7 mouse cellular contexts compared by ENCODE assay signal in the genomic region with DNA sequence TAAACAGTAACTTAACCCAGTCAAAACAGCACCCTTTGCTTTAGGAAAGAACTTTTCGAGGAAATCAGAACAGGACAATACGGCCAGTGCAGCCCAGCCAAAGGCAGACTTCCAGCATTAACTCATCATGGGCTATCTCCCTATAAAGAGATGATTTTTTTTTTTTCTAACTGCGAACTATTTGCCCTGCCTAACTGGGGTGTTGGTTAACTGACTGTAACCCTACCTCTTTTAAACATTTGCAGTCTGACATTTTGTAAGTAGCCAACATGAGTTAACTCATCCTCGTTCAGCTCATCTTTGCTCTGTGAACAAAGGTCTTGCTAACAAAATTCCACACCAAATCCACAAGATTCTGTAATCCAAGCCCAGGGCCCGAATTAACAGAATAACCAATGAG. TPM values are rescaled to one million over a fixed set of nuclear protein-coding genes. Genes with fewer than 3 reads are reported as not detected.
DNase-seq lines count a peak whose midpoint lies in the region; ATAC-seq and TF ChIP-seq lines count a peak whose summit lies in the region.

No protein-coding gene starts in this region.

- no peak for TF ChIP-seq POLR2A in embryonic fibroblast, embryonic 13.5 days (IDR thresholded peaks at IDR 0.05; ENCODE audit: low read depth, low read length)
- no peak for TF ChIP-seq POLR2A in myocyte (IDR thresholded peaks at IDR 0.05; ENCODE audit: insufficient read length, low read depth)

- no peaks in the 10 kb centered on the region for H3K9me3 ChIP-seq in kidney, embryonic 14.5 days (ENCODE audit: control insufficient read depth, low read length)
- no peaks in the 10 kb centered on the region for H3K9me3 ChIP-seq in kidney, embryonic 15.5 days (replicated peaks)

- no peak overlapping the region for H3ac ChIP-seq in myocyte (ENCODE audit: control insufficient read depth, insufficient read length)

- intact Hi-C loops in left cerebral cortex, postnatal 10 days (cut with DNase I) = no loop called here

- H3K4me3 ChIP-seq in kidney, embryonic 14.5 days (ENCODE audit: low read length) = peak overlapping the region; percentile 79; the same call in 1 of the 2 replicates
- H3K4me3 ChIP-seq in embryonic fibroblast, embryonic 13.5 days (ENCODE audit: insufficient read depth, low read length) = no peak overlapping the region
- peak overlapping the region; percentile 70 for H3K4me3 ChIP-seq in kidney, embryonic 15.5 days (replicated peaks)
- H3K4me3 ChIP-seq in myocyte = peak overlapping the region; percentile 72

- no peak overlapping the region; the same call in 1 of the 2 replicates for H3K9ac ChIP-seq in kidney, embryonic 14.5 days (ENCODE audit: low read depth, low read length)
- H3K9ac ChIP-seq in kidney, embryonic 15.5 days = no peak overlapping the region

- 21% methylated on average over 5 of the region's 5 CpGs for WGBS in kidney, embryonic 14.5 days
- WGBS in kidney, embryonic 15.5 days = 29% methylated on average over 5 of the region's 5 CpGs

- ATAC-seq in kidney, embryonic 14.5 days (ENCODE audit: low FRiP score, low TSS enrichment) = no peak
- ATAC-seq in kidney, embryonic 15.5 days (replicated peaks; ENCODE audit: low FRiP score) = no peak

- no peak for TF ChIP-seq CTCF in embryonic fibroblast, embryonic 13.5 days (IDR thresholded peaks at IDR 0.05; ENCODE audit: borderline replicate concordance, insufficient read depth, low read length)

- no peaks in the 10 kb centered on the region for H3K79me2 ChIP-seq in myocyte (ENCODE audit: control insufficient read depth, insufficient read depth)

- H3K4me2 ChIP-seq in kidney, embryonic 14.5 days (replicated peaks; ENCODE audit: low read depth, low read length) = peak overlapping the region; percentile 99; the same call in 1 of the 2 replicates
- peak overlapping the region; percentile 98 for H3K4me2 ChIP-seq in kidney, embryonic 15.5 days
- peak overlapping the region; percentile 97 for H3K4me2 ChIP-seq in myocyte (ENCODE audit: low read depth)

- DNase-seq in kidney, postnatal 4 days = no peak
- DNase-seq in cerebellum, adult 11-12 months = no peak
- DNase-seq in left cerebral cortex, postnatal 10 days (ENCODE audit: extremely low spot score in 1 of 2, low spot score in 2 of 2) = no peak

- H3K36me3 ChIP-seq in kidney, embryonic 14.5 days (ENCODE audit: control insufficient read depth, insufficient read depth, low read length) = no peaks in the 10 kb centered on the region
- H3K36me3 ChIP-seq in kidney, embryonic 15.5 days = no peaks in the 10 kb centered on the region
- no peaks in the 10 kb centered on the region for H3K36me3 ChIP-seq in myocyte (ENCODE audit: control insufficient read depth, insufficient read depth)

- H3K27ac ChIP-seq in kidney, embryonic 14.5 days (ENCODE audit: low read depth, low read length) = peak overlapping the region; percentile 1; the same call in 1 of the 2 replicates
- peak overlapping the region; percentile 77 for H3K27ac ChIP-seq in embryonic fibroblast, embryonic 13.5 days (ENCODE audit: insufficient read depth, low read length)
- peak overlapping the region; percentile 79 for H3K27ac ChIP-seq in kidney, embryonic 15.5 days

- no peaks in the 10 kb centered on the region for H3K27me3 ChIP-seq in kidney, embryonic 14.5 days (ENCODE audit: control insufficient read depth, insufficient read depth, low read length)
- H3K27me3 ChIP-seq in kidney, embryonic 15.5 days = no peaks in the 10 kb centered on the region
- no peaks in the 10 kb centered on the region for H3K27me3 ChIP-seq in myocyte (ENCODE audit: control insufficient read depth, insufficient read depth, insufficient read length)

- peaks cover 27% of the 10 kb centered on the region for H3K4me1 ChIP-seq in kidney, embryonic 14.5 days (ENCODE audit: control insufficient read depth, insufficient read depth, low read length)
- no peaks in the 10 kb centered on the region for H3K4me1 ChIP-seq in embryonic fibroblast, embryonic 13.5 days (ENCODE audit: control insufficient read depth, insufficient read depth, low read length)
- peaks cover 54% of the 10 kb centered on the region for H3K4me1 ChIP-seq in kidney, embryonic 15.5 days

TF ChIP-seq in myocyte, 11 proteins besides CTCF, POLR2A, EP300 and RAD21:
- no peak for TF ChIP-seq REST (IDR thresholded peaks at IDR 0.05; ENCODE audit: insufficient read depth, insufficient read length)

RNA-seq across cellular contexts. Expression of a gene that starts 1.5 kb away (rescaled TPM):
- 6.7 and 14.3 TPM in 2 replicates for polyA plus RNA-seq in kidney, embryonic 14.5 days (2014; fragmentation: Nextera tagmentation; extraction: Ambion mirVana)
- polyA plus RNA-seq in embryonic fibroblast, embryonic 13.5 days (2011; ENCODE audit: insufficient read length, low read depth, missing spikeins) = 25.0 and 29.1 TPM in 2 replicates
- 30.2 and 33.1 TPM in 2 replicates for polyA plus RNA-seq in kidney, embryonic 15.5 days (2015; fragmentation: Nextera tagmentation; extraction: Ambion mirVana)
- 29.5 TPM for polyA plus RNA-seq in myocyte (2012; fragmentation: generic; extraction: Trizol)
- total RNA-seq in left cerebral cortex, postnatal 10 days (2021) = 10 to 100 TPM; 76.4 to 80.0 TPM

RNA-seq across cellular contexts. Expression of a gene that starts 59.8 kb away (rescaled TPM):
- polyA plus RNA-seq in kidney, embryonic 14.5 days (2014; fragmentation: Nextera tagmentation; extraction: Ambion mirVana) = 14.7 and 29.0 TPM in 2 replicates
- polyA plus RNA-seq in embryonic fibroblast, embryonic 13.5 days (2011; ENCODE audit: insufficient read length, low read depth, missing spikeins) = 30.0 and 35.3 TPM in 2 replicates
- polyA plus RNA-seq in kidney, embryonic 15.5 days (2015; fragmentation: Nextera tagmentation; extraction: Ambion mirVana) = 23.8 and 25.7 TPM in 2 replicates
- polyA plus RNA-seq in myocyte (2012; fragmentation: generic; extraction: Trizol) = 18.4 TPM
- 10 to 100 TPM; 13.1 to 14.2 TPM for total RNA-seq in left cerebral cortex, postnatal 10 days (2021)

Comparison
In these comparisons a context has a peak if more than half of its experiments do, and no peak if none do; other contexts are left out.
1. H3K27ac ChIP-seq: peak in every context shown above with its lines; median percentile 79 in kidney, embryonic 15.5 days; 77 in embryonic fibroblast, embryonic 13.5 days; 1 in kidney, embryonic 14.5 days.